Mouse (Mus musculus) MN1 (cell line): ENCODE data around the gene Syne4.

Source experiments
- DNase-seq: peaks from one replicate; pipeline ENCODE4 v3.0.0-alpha.2; 2016; ENCODE audit warnings: low spot score

Syne4 gene

DNA sequence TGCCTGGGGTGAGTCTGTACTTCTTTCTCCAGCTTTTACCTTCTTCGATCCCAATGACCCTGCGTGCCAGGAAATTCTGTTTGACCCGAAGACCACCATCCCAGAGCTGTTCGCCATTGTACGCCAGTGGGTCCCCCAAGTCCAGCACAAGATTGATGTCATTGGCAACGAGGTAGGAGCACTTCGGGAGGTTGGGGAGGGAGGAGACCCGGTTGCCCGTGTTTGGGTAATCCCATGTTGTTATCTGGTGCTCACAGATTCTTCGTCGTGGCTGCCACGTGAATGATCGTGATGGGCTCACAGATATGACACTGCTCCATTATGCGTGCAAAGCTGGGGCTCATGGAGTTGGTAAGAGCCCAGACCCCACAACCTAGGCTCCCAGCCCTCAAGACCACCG, 17.8 kb upstream of the Syne4 start:
- no peak for DNase-seq

DNA sequence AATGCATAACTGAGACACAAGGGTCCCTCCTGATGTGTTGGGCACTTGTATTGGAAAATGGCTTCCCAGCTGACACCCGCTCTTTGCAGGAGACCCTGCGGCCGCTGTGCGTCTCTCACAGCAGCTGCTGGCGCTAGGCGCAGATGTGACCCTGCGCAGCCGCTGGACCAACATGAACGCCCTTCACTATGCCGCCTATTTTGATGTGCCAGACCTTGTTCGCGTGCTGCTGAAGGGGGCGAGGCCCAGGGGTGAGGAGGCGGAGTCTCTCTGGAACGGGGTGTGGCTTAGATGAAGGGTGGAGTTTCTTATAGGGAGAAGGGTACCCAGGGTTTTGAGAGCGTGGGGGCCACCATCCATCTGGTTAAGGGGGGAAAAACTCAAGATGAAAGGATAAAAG, 17.3 kb upstream of the Syne4 start:
- no peak for DNase-seq

DNA sequence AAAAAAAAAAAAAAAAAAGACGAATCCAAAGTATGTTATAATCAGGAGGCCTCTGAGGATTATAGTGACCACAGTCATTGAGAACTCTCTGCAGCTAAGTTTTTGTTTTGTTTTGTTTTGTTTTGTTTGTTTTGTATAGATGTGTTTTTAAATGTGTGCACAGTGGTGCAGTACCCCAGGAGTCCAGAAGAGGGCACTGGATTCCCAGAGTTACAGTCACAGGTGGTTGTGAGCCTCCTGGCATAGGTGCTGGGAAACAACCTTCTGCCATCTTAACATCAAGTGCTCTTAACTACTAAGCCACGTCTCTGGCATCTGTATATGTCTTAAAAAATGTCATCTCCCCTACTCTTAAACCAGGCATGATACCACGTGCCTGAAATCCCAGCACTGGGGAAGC, 13.7 kb upstream of the Syne4 start:
- peak; percentile 46 for DNase-seq

DNA sequence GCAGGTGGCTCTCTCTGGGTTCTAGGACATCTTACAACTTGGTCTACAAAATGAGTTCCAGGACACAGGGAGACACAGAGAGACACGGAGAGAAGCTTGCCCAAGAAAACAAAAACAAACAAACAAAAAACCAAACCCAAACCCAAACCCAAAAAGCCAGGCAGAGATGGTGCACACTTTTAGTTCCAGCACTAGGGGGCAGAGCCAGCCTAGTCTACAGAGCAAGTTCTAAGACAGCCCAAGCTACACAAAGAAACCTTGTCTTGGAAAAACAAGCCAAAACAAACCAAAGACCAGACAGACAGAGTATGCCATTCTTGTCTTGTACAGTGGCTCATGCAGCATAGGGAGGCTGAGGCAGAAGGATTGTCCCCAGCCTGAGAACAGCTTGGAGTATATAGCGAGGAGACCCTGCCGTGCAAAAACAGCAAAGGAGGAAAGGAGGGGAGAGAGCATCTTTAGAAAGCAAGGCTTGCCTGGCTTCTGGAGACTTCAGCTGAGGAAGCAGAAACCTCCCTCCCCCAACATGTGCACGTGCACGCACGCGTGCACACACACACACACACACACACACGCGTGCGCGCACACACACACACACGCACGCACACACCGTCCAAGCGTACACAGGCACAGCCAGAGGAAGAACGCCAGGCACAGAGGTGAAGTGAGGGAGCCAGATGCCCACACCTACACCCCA, 8.4 kb upstream of the Syne4 start:
- DNase-seq = peak; percentile 45

DNA sequence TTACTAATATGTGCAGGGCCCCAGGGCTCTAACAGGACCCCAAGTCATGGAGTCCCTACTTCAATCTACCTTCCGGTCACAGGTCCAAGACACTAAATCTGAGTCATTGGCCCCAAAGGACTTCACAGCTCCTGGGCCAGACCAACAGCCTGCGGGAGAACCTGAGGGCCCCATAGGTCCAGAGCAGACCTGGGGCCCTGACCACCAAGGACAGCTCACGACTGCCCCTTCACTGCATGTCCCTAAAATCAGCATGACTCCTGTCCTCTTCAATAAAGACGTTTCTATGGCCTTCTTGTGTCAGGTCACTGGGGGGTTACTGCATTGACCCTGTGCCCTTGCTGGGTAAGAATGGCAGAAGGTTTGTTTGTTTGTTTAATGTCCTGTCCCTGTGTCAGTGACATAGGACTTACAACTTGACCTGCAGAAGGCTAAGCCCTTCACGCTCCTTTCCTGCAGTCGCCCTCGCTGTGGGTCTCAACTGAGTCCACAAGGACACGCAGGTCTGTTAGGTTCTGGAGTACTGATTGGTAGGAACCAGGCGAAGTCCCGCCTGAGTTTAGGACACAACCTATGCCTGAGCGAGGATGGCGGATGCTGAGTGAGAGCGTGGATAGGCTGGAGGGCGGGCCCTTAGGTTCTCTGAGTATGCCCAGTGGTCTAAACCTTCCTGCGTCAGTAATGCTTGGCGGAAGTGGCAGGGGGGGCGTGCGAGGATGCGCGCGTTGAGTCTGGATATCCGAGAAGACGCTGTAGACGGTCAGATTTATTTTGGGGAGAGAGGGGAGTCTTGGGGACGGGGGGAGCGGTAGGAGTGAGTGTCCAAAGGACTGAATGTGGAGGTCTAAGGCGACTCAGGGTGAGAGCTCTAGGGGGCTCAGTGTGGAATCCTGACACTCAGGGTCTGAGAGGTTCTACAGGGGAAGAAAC, 6.3 kb upstream of the Syne4 start, which contains the start of gene Alkbh6:
Gene Alkbh6, plus strand, starts transcription at position 642 of the 930 bp plus-strand sequence.
- DNase-seq = peak; percentile 95

DNA sequence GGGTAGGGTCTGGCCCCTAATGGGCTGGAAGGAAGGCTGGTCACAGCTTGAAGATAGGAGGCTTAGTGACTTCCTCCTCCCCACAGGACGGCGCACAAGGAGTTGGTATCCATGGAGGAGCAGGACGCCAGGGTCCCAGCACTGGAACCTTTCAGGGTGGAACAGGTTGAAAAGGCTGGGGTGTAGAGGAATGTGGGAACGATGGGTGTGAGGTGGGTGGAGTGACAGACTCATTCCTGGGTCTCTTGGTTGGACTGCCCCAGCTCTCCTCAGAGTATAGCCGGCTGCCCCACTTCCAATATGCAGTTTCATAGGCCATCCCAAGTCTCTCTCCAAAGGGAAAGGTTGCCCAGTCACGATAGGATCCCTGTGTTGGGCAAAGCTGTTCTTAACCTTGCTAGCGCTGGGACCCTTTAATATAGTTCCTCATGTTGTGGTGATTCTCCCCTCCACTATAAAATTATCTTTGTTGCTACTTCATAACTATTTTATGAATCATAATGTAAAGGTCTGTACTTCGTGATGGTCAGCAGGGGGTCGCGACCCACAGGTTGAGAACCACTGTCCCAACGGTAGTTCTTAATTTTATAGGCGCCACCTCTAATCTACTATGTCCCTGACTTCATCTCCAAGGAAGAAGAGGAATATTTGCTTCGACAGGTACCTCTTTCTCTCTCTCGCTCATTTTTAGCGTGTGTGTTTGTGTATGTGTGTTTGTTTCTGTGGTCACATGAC, 5.0 kb upstream of the Syne4 start:
- DNase-seq = no peak

DNA sequence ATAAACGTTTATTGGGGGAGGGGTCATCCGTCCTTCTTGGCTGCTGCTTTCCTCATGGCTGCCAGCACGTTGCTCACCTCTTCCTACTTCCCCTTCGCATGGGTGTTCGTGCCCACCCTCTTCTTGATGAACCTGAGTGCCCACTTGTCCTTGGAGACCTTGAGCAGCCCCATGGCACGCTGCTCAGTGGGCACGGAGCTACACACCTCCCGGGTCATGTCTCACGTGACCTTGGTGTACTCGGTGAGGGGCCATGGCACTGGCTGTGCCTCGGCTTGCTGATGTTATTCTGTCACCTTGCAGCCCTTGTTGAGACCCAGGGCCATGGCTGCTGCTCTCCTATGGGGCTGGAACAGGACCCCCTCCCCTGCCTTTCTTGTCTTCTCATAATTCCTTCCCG, 4.5 kb upstream of the Syne4 start:
- DNase-seq = no peak

DNA sequence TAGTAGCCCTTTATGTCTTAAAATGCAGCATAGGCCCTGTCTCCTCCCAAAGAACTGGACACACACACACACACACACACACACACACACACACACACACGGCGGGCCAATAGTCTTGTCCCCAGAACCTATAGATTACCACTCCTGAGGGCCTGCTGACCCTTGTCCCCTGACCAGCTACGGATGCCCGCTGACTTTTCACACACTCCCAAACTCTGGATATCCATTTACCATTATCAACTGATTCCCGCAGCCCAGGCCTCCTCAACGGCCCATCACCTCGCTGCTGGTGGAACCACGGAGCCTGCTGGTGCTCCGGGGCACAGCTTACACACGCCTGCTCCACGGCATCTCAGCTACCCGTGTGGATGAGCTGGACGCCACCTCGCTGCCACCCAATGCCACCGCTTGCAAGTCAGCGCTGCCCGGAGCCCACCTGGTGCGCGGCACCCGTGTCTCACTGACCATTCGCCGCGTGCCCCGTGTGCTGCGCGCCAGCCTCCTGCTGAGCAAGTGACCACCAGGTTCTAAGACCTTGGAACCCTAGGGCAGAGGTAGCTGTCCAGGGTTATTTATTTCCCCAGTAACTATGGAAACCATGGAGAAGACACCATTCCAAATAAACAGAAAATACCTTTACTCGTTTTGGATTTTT, 814 bp upstream of the Syne4 start:
- DNase-seq = no peak

DNA sequence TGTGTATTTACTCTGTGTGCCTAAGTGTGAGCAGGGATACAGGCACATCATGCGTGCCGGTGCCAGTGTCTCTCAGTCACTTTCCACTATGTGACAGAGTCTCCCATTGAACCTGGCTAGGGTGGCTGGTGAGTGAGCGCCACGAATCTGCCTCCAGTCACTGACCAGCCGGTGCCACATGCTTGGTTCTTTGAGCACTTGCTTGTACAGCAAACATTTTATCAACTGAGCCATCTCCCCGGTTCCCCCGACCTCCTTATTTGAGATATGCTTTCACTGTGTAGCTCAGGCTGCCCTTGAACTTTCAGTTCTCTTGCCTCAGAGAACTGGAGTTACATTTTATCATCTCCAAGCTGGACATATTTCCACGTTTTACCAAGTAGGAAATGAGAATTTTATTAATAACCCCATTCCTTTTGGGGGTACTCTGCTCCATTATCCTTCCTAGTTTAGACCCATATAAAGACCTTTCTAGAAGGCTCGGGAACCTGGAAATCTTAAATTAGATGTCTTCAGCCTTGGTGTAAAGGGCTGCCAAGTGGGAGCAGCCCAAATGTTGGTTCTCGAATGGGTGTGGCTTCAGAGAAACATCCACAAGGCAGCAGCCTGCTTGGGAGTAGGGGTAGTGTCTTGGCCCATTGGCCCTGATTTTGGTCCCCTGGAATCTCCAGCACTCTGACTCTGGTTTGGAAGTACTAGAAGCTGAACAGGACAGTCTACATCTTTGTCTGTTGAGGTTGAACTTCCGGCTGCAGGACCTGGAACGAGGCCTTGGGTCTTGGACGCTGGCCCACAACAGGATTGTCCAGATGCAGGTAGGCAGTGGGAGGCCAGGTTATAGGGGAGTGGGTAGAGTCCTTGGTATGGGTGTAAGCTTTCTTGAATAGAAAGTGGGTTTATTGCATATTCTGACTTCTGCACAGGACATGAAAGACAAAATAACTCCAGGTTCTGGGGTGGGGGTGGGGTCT, 1.2 kb downstream of the Syne4 start:
- no peak for DNase-seq

DNA sequence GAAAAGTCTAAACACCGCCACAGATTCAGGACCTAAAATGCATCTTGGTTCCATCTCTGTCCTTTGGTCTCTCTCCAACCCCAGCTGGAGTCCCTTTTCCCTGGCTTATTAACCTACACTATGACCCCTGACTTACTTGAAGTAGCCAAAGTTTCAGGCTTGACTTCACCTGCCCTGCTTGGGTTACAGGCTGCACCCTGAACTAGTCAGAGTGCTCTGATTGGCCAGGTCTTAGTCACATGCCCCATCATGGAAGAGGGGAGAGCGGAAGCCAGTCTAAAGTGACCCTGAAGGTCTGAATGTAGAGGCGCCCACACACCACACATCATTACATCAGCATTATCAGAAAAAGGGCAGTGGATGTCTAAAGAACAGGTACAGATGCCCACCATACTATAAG, 3.5 kb downstream of the Syne4 start:
- DNase-seq = no peak

DNA sequence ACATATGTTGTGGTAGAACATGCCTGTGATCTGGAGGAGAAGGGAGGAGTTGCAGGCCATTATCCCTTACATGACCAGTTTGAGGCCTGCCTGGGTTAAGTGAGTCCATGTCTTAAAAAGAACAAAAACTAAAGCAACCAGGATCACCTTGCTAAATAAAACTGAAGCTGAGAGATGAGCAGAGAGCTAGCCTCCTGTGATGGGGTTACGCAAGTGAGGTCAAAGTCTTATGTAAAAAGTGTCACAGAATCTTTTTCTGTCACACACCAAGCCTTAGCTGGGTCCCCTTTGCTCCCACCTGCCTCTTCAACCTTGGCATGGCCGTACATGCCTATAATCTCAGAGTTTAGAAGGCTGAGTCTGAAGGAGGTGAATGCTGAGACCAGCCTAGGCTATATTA, 6.3 kb downstream of the Syne4 start:
- no peak for DNase-seq

DNA sequence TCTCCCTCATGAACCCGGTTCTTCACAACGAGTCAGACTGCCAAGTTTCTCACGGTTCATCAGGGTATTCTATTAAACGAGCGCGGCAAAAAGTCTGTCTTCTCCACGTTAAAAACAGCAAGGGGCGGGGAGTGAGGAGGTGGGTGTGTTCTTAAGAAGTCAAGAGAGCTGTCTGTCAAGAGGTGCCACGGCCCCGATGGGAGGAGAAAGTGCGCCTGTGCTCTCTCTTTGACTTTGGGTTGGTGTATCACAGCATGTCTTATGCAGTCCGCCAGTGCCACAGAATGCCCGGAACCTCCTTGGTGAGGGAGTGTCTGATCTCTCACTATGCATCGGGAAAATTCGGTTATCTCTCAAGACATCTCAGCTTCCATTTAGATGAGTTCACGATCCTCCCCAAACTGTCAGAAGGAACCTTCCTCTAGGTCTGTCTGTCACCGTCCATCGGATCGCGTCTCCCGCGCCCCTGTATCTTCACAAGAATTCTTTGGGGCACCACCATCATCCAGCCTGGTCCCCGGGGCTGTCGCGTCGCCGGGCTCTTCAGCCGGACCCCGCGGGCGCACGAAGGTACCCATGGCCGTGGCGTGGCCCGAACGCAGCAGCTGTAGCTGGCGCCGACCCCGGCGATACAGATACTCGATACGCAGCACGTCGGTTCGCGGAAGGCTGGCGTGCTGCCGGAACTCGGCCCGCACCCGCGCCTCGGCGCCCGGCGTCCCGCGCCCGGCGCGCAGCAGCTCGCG, 7.1 kb downstream of the Syne4 start, which contains the start of gene E130208F15Rik:
Gene E130208F15Rik, plus strand, starts transcription at position 202 of the 746 bp plus-strand sequence.
- DNase-seq = peak; percentile 71

DNA sequence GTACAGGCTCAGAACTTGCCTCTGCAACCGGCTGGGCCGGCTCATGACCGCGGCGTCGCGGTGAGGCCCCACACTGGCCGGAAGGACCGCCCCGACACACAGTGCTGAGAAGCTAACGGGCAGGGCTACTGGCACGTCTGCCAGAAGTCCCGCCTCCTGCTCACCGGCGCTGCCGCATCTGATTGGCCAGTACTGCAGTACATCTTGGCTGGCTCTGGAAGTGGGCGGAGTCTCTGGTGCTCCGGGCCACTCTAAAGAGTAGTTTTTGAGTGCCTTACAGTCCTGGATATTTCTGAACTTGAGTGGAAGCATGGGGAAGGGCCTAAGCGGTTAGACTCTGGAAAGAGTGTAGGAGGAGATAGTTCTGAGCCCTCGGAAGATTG, 7.7 kb downstream of the Syne4 start:
- peak; percentile 94 for DNase-seq

DNA sequence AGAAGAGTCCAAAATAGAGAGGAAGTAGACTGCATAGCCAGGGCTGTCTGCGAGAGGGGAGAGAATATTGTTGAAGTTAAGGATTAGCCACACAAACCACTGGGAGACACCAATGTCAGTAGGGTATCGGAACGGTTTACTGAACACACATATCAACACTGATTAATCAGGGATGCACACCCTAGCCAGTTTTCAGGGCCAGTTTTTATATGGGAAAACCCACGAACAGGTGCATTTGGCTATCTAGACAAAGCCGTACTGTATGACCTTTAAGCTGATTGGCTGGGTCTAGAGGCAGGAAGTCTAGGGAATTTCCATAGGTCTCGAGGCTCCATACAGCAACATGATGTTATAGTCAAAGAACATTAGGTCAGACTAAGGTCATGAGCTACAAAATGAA, 8.3 kb downstream of the Syne4 start:
- DNase-seq = peak; percentile 40

DNA sequence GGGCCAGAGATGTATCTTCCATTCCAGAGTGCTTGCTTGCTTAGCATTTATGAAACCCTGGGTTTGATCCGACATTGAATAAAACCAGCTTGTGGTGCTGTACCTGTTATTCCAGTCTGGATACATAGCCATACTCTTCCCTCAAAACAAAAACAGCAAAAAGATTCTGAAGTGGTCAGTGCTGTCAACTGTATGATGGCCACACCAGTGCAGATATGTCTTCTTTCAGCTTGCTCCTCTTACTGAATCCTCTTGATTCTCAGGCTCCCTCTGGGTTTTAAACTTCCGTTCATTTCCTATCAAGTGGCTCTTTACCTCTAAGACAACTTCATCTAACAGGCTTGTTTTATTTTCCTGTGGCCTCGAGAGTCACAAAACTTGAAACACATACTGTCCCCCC, 9.2 kb downstream of the Syne4 start, which contains the start of gene Sdhaf1:
Gene Sdhaf1, minus strand, starts transcription at position 101 of the 400 bp plus-strand sequence.
- no peak for DNase-seq

DNA sequence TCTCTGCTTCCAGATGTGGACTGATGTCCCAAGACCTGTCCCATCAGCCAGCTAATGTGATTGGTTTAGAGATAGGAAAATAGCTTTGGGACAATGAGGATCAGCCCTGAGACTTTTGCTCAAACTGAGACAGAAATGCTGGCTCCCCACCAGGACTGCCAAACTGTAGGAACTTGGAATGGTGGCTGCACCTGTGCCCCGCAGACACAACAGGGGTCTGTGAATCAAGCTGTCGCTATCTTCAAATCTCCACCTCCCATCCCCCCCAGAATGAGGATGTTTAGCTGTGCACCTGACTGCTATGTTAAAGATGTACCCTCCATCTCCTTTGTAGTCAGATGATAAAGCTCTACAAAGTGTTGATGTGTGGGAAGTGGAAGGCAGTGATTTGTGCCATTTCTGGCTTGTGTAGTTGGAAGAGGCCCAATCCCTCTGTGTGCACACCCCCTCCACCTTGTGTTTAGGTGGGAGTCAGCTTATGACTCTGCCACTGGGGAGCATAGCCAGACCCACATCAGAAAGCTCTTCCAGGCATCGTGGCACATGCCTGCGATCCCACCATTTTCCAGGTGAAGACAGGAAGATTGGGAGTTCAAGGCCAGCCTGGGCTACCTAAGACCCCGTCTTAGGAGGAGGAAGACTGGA, 9.8 kb downstream of the Syne4 start:
- no peak for DNase-seq

DNA sequence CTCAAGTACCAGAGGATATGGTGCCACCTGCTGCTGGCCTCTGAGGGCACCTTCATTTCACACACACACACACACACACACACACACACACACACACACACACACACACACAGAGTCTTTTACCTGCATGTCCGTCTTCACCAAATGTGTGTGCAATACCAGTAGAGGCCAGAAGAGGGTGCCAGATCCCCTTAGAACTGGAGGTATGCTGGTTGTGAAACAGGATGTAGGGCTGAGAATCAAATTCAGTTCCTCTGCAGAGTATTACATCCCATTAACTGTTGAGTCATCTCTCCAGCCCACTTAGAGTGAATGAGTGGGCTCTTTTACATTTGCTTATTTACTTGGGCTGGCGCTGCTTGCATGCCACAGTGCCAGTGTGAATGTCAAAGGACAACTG, 10.8 kb downstream of the Syne4 start:
- peak; percentile 48 for DNase-seq

DNA sequence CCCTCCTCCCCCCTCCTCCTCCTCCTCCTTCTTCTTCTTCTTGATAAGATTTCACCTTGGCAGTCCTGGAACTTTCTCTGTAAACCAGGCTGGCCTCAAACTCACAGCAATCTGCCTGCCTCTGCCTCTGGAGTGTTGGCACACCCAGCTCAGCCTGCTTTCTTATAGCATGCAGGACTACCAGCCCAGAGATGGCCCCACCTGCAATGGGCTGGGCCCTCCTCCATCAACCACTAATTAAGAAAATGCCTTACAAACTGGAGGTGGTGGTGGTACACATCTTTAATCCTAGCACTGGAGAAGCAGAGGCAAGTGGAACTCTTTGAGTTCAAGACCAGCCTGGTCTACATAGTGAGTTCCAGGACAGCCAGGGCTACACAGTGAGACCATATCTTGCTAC, 11.8 kb downstream of the Syne4 start:
- no peak for DNase-seq

DNA sequence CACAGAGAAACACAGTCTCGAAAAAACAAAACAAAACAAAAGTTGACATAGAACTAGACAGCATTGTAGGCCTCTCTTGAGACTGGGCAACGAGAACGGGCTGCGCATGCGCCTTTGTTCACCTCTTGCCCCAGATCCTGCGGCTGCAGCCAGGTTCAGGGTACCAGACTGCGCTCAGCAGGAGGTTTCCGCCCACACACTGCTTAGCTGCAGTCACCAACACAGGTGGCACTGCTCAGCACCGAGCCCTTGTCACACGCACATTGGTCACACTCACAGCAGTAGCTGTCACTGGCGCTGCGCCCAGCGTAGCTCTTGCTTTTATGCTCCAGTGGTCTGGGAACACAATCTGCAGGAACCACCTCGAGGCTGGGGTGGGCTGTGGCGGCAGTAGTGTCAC, 12.5 kb downstream of the Syne4 start:
- DNase-seq = no peak
